Mouse (Mus musculus) heart, embryonic 10.5 days (tissue): Measurements from ENCODE around the gene Phf3. TPM values are rescaled to one million over a fixed set of nuclear protein-coding genes. Genes with fewer than 3 reads are reported as not detected.
"Not testable (repeated sequence)": the region's sequence is repeated elsewhere in the genome, so short reads cannot be mapped to it uniquely, and the experiment has no call there.

Experiments used
- DNase-seq: peaks from one replicate; pipeline ENCODE4 v3.0.0-alpha.2; 2017; ENCODE audit warnings: low spot score
- H3K27ac ChIP-seq: fragments of 300-500 bp; sonication (generic); 2 replicates; pipeline ENCODE4 v1.5.1; 2016; ENCODE audit warnings: mild to moderate bottlenecking
- H3K27me3 ChIP-seq: fragments of 300-500 bp; sonication (generic); 2 replicates; pipeline ENCODE4 v1.6.1; 2016; ENCODE audit warnings: mild to moderate bottlenecking; ENCODE audit not compliant: poor library complexity, insufficient read depth, severe bottlenecking
- H3K36me3 ChIP-seq: fragments of 300-500 bp; sonication (generic); 2 replicates; pipeline ENCODE4 v1.6.1; 2016; ENCODE audit warnings: mild to moderate bottlenecking, moderate library complexity
- H3K4me1 ChIP-seq: fragments of 300-500 bp; sonication (generic); 2 replicates; pipeline ENCODE4 v1.6.1; 2016; ENCODE audit warnings: mild to moderate bottlenecking
- H3K4me3 ChIP-seq: fragments of 300-500 bp; sonication (generic); 2 replicates; pipeline ENCODE4 v1.5.1; 2016; ENCODE audit warnings: mild to moderate bottlenecking, moderate library complexity
- H3K9me3 ChIP-seq: fragments of 300-500 bp; sonication (generic); 2 replicates; pipeline ENCODE4 v1.6.1; 2016; ENCODE audit warnings: mild to moderate bottlenecking, moderate library complexity
- WGBS: fragments of 180-500 bp; shearing (Covaris S2); methylation state at CpG from one replicate; pipeline ENCODE4 v1.1.7; 2016; 5-methylcytosine and 5-hydroxymethylcytosine counted together
- polyA plus RNA-seq: library from polyadenylated mRNA; unstranded; fragments of >200 nt; fragmentation: Nextera tagmentation; extraction: Ambion mirVana; gene quantifications from 2 replicates; pipeline ENCODE4 v1.2.1, GENCODE M21; 2016

Gene Phf3
- polyA plus RNA-seq, 1 experiment from 2014 or later: 26.0 TPM

DNA sequence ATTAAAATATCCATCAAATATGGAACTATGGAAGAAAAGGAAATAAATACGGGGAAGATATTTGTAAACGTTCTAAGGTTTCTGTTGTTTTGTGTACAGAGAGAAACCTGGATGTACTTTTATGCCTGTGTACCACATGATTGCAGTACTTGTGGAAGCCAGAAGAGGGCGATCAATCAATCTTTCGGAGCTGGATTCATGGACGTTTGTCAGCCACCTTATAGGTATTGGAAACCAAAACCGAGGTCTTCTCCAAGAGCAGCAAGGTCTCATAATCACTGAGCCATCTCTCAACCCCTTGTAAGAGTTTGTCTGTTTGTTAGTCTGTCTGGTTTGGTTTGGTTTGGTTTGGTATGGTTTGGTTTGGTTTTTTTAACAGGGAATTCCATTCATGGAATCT lies 93.4 kb downstream of the Phf3 start:
- 43% methylated on average over 6 of the region's 6 CpGs for WGBS
- no peaks in the 10 kb centered on the region for H3K27me3 ChIP-seq
- no peak overlapping the region for H3K27ac ChIP-seq
- no peak for DNase-seq
- H3K9me3 ChIP-seq: no peaks in the 10 kb centered on the region
- H3K36me3 ChIP-seq: no peaks in the 10 kb centered on the region
- no peak overlapping the region for H3K4me3 ChIP-seq
- H3K4me1 ChIP-seq: no peaks in the 10 kb centered on the region

DNA sequence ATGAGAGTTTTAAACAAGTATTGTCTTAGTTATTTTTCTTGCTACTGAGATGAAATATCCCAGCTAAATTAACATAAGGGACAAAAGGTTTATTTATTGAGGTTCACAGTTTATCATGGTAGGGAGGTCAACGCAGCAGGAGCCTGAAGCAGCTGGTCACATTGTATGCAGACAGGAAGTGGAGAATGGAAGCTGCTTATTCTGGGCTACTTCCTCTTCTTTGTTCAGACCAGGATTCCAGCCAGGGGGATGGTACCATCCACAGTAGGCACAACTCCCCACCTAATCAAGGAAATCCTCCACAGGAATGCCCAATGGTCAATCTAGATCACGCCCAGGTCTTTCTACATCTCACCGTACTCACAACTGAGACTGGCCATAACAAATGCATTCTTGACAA lies 94.2 kb downstream of the Phf3 start:
- no peak overlapping the region for H3K27ac ChIP-seq
- no peaks in the 10 kb centered on the region for H3K4me1 ChIP-seq
- H3K9me3 ChIP-seq: no peaks in the 10 kb centered on the region
- no peaks in the 10 kb centered on the region for H3K27me3 ChIP-seq
- H3K36me3 ChIP-seq: no peaks in the 10 kb centered on the region
- WGBS: 83% methylated on average over 3 of the region's 3 CpGs
- no peak overlapping the region for H3K4me3 ChIP-seq
- no peak for DNase-seq

DNA sequence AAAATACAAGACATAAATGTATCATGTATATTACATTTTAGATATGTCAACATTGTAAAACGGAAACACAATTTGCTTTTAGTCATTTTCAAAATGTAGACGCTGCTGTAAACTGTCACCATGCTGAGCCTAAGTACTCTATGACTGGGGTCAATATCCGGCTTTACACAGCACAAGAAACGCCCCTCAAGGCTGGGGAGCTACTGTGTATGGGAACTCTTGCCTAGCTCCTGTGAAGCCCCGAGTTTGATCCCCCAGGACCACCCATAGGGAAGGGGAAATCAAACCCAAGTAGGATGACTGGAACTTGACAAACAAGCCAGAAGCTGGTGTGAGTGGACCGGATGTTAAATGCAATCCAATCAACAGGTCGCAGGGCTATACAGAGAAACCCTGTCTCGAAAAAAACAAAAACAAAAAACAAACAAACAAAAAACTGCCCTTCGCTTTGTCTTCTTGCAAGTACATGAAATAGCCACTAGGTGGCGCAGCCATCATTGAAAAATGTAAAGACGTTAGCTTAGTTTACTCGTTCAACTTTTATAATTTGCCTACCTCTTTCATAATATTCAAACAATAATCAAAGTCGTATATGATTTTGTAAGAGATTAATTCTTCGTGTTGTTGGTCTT lies 95.2 kb downstream of the Phf3 start:
- H3K4me1 ChIP-seq: no peaks in the 10 kb centered on the region
- no peak overlapping the region for H3K27ac ChIP-seq
- 21% methylated on average over 14 of the region's 14 CpGs for WGBS
- no peaks in the 10 kb centered on the region for H3K36me3 ChIP-seq
- DNase-seq: no peak
- no peaks in the 10 kb centered on the region for H3K9me3 ChIP-seq
- no peak overlapping the region for H3K4me3 ChIP-seq
- no peaks in the 10 kb centered on the region for H3K27me3 ChIP-seq

DNA sequence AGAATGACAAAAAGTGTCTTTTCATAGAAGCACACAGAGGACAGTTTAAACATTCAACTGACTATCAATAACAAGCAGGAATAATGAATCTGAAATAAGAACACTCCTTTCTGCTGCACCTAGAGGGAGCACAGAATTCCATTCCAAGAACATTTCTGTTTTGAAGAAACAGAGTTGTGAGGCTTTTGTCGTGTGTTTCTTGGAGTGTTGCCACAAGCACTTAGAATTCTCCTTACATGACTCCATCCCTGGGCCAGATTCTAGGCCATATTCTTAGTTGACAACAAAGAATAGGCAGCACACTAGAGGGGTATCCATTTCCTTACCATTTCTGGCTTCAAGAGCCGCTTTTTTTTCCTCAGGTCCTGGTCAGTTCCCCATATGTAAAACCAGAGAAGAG lies 97.5 kb downstream of the Phf3 start:
- H3K4me1 ChIP-seq: no peaks in the 10 kb centered on the region
- no peaks in the 10 kb centered on the region for H3K36me3 ChIP-seq
- DNase-seq: no peak
- H3K9me3 ChIP-seq: no peaks in the 10 kb centered on the region
- H3K27me3 ChIP-seq: no peaks in the 10 kb centered on the region
- 63% methylated on average over 2 of the region's 2 CpGs for WGBS
- no peak overlapping the region for H3K4me3 ChIP-seq
- no peak overlapping the region for H3K27ac ChIP-seq

DNA sequence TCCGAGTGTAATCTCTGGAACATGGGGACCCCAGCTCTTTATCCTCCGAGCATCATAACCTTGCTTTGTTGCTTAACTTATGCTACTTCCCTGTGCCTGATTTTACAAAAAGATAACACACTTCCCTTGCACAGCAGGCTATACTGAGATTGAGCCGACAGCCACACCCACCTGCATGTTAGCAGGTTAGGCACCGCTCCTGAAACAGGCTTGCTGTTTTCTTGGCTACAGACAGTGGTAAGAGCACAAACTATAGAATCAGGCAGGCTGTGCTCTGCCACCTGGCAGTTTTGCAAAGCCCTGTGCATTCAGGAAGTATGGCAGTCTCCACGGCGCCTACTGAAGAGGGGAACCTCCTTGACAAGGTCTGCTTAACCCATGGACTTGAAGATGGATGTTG lies 100.1 kb downstream of the Phf3 start:
- H3K9me3 ChIP-seq: no peaks in the 10 kb centered on the region
- 74% methylated on average over 6 of the region's 6 CpGs for WGBS
- no peaks in the 10 kb centered on the region for H3K36me3 ChIP-seq
- H3K27me3 ChIP-seq: no peaks in the 10 kb centered on the region
- no peak overlapping the region for H3K4me3 ChIP-seq
- no peak overlapping the region for H3K27ac ChIP-seq
- no peak for DNase-seq
- no peaks in the 10 kb centered on the region for H3K4me1 ChIP-seq

DNA sequence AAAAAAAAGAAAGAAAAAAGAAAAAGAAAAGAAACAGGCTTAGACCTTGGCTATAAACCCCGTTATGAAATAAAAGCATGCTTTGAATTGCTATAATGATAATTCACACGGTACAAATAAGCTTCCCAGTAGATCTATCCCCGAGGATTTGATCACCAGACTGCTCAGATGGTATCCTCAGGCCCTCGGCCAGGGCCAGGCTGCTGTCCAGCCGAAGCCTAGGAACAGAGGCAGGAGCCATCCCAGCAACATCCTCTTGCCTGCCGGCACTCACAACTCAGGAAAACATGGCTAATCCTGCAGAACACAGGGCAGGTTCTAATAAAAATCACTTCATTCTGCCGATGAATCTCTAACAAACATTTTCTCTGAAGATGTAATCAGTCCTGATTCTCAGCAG lies 100.9 kb downstream of the Phf3 start:
- H3K9me3 ChIP-seq: no peaks in the 10 kb centered on the region
- H3K4me3 ChIP-seq: no peak overlapping the region
- H3K27ac ChIP-seq: no peak overlapping the region
- no peaks in the 10 kb centered on the region for H3K4me1 ChIP-seq
- H3K36me3 ChIP-seq: no peaks in the 10 kb centered on the region
- 74% methylated on average over 7 of the region's 7 CpGs for WGBS
- DNase-seq: no peak
- no peaks in the 10 kb centered on the region for H3K27me3 ChIP-seq

DNA sequence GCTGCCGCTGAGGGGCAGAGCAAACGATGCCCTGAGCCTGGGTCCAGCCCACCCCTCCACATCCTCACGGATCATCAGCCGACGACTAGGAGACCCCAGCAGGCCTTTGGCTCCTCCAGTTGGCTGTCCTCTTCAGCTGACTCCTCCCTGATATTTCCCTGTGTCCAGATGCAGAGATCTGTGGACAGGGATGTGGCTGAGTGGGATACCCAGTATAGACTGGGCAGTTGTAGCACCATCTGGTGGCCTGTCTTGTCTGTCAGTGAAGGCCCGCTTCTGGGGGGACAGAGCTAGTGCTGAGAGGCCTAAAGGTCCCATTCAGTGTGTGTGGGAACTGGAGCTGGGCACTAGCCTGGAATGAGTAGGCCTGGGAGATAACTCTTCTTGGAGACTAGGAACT lies 101.9 kb downstream of the Phf3 start:
- Histone ChIP-seq H3K27me3 (no peaks in the 10 kb centered on the region), H3K4me1 (no peaks in the 10 kb centered on the region), H3K27ac (no peak overlapping the region), H3K4me3 (no peak overlapping the region), H3K36me3 (no peaks in the 10 kb centered on the region), H3K9me3 (no peaks in the 10 kb centered on the region)
- no peak for DNase-seq
- WGBS: 76% methylated on average over 6 of the region's 6 CpGs

DNA sequence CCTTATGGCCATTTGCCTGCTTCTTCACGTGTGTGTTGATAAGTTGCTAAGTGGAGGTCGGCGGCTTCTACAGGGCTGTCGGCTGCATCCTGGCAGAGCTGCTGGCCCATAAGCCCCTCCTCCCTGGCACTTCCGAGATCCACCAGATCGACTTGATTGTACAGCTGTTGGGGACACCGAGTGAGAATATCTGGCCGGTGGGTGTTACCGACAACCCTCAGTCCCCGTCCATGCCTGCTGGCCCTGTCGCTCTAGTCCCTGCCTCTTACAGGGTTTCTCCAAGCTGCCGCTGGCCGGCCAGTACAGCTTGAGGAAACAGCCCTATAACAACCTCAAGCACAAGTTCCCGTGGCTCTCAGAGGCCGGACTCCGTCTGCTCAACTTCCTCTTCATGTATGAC lies 103.1 kb downstream of the Phf3 start:
- not testable (repeated sequence) for H3K4me3 ChIP-seq, H3K4me1 ChIP-seq, H3K27me3 ChIP-seq, H3K9me3 ChIP-seq, H3K36me3 ChIP-seq, H3K27ac ChIP-seq, DNase-seq
- 81% methylated on average over 13 of the region's 16 CpGs for WGBS

DNA sequence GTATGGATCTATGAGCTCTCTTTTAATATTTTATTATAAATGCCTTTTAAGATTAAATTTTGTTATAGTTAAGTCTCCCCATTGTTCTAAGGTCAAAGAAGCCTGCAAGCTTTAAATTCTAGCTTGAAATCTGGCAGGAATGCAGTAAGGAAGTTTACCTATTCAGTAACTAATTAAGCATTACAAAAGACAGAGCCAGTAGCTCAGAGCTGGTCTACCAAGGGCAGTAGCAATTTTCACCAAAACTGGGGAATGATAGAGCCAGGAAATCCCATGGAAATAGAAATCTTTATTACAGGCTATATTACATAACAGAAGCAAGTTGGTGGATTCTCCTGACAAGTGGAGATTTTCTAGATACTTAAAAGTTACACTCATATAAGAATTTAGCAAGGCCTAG lies 116.9 kb downstream of the Phf3 start:
- Histone ChIP-seq H3K4me1 (no peaks in the 10 kb centered on the region), H3K9me3 (no peaks in the 10 kb centered on the region), H3K27ac (no peak overlapping the region), H3K27me3 (no peaks in the 10 kb centered on the region), H3K4me3 (no peak overlapping the region), H3K36me3 (no peaks in the 10 kb centered on the region)
- no peak for DNase-seq

DNA sequence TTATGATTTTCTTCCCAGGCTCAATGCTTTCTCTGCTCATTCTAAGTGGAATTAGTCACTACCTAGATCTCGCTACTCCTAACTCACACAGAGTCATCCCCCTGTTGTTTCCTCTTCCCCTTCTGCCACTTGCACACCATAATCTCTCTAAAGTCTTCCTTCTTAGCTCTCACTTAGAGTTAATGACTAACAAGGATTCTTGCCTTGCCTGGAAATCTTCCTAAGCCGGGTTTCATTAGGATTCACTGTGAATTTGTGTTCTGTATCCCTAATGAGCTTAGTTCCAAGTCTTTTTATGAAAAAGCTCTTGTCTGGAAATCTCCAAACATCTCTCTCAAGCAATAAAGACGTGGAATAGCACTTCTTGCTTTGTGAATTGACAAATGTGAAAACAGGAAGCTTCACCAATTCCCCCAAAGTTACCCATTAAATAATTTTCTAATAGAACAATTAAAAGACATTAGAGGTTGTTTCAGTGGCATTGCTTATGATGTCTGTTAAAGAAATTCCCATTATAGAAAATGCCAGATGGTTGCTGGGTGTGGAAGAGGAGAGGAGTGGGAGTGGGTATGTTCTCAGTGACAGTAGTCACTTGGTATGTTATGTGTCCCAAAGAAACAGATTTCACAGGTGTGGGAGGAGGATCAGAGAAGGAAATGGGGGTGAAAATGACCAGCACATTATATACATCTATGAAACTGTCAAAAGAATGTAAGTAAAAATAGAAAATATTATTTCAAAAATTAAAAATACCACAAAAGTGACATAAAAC lies 118.1 kb downstream of the Phf3 start:
- no peaks in the 10 kb centered on the region for H3K9me3 ChIP-seq

More for the DNA sequence above, 118.1 kb downstream of the Phf3 start:
- Histone ChIP-seq H3K27ac (no peak overlapping the region), H3K36me3 (no peaks in the 10 kb centered on the region), H3K4me1 (no peaks in the 10 kb centered on the region), H3K27me3 (no peaks in the 10 kb centered on the region), H3K4me3 (no peak overlapping the region)
- no peak for DNase-seq
- WGBS: 68% methylated on average over 3 of the region's 3 CpGs

Other genes starting within 250 kb of the Phf3 start
- gene AC153137.1, start 104.0 kb upstream of the Phf3 start, polyA plus RNA-seq: not detected in 2 replicates